Mouse (Mus musculus) urinary bladder, postnatal 14 days (tissue): Measurements from ENCODE around the gene Adprhl2.

Experiments used
- DNase-seq: peaks from one replicate; pipeline ENCODE4 v3.0.0; 2021; ENCODE audit warnings: low spot score

Adprhl2 gene

GRCm38 (mm10) chr4:126306058-126306457 lies 15.4 kb downstream of the Adprhl2 start:
- DNase-seq: no peak

- DNase-seq: no peak
Measured at GRCm38 (mm10) chr4:126305428-126305827, 16.1 kb downstream of the Adprhl2 start.

GRCm38 (mm10) chr4:126303877-126304276 lies 17.6 kb downstream of the Adprhl2 start:
- no peak for DNase-seq

DNA sequence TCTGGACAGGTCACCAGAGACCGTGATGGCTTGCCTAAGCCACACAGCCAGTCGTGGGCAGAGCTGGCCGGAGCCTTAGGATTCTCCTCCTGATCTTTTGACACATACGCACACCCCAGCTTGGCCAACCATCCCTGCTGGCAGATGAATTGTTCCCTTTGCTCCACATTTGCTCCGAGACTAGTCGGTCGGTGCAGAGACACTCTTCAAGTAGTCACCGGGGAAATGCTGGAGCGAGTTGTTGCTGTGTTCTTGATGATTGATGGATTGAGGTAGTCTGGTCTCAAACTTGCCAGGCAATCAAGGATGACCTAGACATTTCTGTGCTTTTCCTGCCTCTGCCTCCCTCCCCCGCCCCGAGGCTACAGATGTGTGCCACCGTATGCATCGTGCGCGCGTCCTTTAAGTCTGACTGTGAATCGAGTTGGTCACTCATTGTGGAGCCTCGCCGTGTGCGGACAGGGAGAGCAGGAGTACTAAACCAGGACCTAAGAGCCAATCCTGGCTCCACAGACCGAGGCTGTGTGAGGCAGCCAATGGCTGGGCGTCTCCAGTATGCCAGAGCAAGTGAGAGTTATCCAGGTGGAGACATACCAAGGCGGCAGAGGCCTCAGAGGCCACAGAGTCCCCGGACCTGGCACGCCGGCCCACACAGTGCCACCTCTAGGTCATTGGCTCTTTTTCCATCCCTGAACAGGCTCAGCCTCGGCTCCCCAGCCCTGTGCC lies 19.8 kb downstream of the Adprhl2 start:
- no peak for DNase-seq

GRCm38 (mm10) chr4:126300916-126301583 lies 20.5 kb downstream of the Adprhl2 start:
- no peak for DNase-seq

GRCm38 (mm10) chr4:126296617-126297101 lies 24.8 kb downstream of the Adprhl2 start:
- peak; percentile 74 for DNase-seq

DNA sequence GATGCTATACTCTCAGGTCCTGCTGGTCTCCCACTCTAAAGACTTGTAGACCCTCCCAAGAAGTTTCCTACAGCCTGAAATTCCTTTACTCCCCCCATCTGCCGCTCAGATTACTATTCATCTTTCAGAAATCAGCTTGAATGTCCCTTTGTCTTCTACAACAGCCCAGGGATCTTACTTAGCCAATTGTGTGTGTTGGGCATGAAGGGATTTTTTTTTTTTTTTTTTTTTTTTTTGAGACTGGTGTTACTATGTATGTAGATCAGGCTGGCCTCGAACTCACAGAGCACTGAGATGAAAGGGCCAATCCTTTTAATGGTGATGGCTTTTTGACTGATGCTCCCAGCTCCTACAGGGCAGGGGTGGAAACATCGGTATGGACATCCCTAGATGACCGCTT lies 25.6 kb downstream of the Adprhl2 start:
- no peak for DNase-seq

DNA sequence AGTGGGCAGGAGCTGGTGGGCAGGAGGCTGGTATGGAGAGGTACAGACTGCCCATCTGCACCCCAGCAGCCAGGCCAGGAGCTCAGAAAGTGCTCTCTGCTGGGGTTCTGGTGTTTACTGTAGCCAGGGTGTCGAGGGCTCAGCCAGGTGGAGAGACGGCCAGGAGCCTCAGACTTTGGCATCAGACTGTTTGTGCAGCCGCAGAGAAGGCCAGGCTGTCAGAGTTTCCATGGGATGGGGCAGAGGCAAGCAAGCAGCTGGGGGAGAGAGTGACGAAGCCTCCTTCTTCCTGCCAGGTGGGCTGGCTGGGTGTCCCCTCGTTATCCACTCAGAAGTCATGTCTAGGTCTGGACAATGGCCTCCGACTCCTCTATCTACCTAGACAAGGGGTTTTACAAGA lies 26.4 kb downstream of the Adprhl2 start:
- no peak for DNase-seq

- DNase-seq: no peak
Measured at GRCm38 (mm10) chr4:126291196-126291595, 30.3 kb downstream of the Adprhl2 start.

DNA sequence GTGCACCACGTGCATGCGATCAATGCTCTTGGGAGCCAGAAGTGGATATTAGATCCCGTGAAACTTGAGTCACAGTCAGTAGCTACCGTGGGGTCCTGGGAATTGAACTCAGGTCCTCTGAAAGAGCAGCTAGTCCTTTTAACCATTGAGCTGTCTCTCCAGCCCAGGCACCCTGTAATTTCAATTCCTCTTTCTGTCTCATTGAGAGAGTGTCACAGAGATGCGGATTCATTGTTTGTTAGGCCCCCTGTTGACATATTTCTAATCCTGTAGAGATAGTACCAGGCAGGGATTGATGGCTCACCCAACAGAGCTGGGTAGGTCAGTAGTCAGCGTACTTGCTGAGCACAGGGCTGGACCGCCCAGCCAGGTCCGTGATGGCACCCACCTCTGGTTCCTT lies 31.2 kb downstream of the Adprhl2 start:
- DNase-seq: no peak

- DNase-seq: no peak
Measured at GRCm38 (mm10) chr4:126288085-126288666, 33.3 kb downstream of the Adprhl2 start.

DNA sequence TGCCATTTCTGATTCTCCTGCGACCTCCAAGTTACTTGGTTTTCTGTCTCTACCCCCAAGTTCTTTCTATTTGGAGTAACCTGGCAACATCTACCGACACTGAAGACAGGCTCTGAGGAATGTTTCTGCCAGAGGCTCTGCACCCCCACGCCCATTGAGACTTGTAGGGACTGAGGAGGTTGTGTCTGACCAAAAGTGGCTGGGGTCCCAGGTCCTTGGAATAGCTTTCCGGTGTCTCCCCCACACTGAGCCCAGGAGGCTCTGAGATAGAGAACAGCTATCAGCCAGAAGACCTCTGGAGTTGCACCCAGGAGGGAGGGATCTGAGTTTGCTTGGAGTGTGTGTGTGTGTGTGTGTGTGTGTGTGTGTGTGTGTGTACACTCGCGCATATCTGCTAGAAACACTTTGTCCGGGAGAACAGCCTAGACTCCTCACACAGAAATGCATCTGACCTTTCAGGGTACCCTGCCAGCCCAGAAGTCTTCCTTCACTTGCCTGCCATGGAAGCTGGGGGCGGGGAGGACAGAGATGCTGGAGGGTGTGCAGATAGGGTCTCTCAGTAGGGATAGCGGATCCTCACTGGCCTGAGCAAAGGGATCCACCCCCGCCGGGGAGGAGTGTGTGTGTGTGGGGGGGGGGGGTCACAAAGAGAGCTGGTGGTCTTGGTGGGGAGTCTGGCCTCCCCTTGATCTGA lies 34.1 kb downstream of the Adprhl2 start:
- no peak for DNase-seq

DNA sequence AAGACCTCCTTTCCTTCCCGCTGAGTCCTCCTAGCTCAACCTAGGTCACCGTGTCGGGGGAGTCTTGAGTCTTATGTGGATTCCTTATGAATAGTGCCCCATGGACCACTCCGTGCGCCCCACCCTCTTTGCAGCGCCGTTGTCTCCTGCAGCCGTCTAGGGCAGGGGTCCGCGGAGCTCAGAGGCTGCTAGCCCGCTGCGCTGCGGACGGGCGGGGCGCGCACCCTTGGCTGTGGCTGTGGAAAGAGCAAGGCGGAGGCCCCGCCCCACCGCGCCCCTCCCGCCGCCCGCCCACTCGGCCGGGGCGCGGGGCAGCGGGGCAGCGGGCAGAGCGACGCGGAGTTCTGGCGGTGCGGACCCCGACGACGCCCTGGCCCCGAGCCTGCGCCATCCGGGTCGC lies 35.0 kb downstream of the Adprhl2 start, which contains the start of gene Col8a2:
TSS of gene Col8a2 (plus strand) at position 302 of the 400 bp plus-strand sequence.
- peak; percentile 42 for DNase-seq

DNA sequence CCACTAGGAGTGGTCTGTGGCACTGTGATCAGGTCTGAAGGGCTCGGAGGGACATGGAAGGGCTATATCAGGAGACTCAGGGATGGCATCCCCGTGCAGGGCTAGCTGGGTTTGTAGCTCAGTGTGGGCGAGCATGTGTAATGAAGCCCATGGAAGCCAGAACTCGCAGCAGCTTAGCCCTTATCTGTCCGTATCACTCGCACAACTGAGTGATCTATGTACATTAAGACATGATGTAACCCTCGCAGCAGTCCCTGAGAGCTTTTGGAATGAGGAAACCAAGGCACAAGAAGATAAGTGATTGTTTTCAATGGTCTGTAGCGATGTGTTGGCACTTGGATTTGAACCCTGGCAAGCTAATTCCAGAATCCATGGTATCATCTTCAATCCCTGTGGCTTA lies 37.9 kb downstream of the Adprhl2 start:
- no peak for DNase-seq

DNA sequence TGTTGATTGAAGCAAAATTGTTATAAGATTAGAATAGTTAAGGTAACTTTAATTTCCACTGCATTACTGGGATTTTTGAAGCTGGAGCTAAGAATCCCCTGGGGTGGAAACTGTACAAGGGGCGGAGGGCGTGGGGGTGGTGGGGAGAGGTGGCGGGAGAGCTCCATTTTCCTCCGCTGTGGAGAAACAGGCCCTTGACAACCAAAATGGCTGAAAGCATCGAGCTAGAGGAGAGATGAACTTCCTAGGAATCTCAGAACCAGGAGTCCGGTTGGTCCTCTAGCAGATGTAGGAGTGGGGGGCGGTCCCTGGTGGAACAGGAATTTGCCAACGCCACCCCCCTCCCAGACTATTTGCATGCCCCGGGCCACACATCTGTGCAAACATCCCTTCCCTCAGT lies 39.8 kb downstream of the Adprhl2 start:
- DNase-seq: no peak

GRCm38 (mm10) chr4:126278961-126279360 lies 42.5 kb downstream of the Adprhl2 start:
- no peak for DNase-seq

GRCm38 (mm10) chr4:126278565-126278915 lies 43.0 kb downstream of the Adprhl2 start:
- DNase-seq: no peak

DNA sequence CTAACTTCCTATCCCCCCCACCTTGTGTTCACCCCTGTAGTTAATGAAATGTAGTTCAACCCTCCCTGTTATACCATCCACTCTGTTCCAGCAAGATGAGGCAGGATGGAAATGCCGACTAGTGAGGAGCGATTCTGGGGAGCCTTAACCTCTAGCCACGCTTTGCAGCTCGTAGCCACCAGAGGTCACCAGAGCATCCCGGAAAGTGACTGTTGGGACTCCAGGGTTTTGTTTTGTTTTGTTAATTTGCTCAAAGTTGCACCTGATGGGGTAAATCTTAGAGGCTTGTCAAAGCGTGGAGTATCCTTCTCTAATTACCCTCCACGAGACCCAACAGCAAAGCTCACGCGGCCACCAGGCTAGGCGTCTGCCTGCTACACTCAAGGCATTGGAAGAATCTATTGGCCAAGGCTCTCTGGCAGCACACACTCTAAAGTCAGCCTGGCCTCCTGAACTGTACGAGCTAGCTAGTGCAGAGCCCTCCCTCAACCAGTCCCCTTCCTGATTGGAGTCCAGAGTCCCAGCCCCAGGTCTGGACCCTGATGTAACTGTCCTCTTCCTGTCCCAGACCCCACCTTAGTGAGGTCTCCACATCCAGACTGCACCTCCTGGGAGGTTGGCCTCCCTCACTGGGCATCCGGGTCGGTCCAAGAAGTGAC lies 43.5 kb downstream of the Adprhl2 start:
- peak; percentile 63 for DNase-seq

GRCm38 (mm10) chr4:126275681-126276131 lies 45.8 kb downstream of the Adprhl2 start:
- no peak for DNase-seq

GRCm38 (mm10) chr4:126275081-126275480 lies 46.4 kb downstream of the Adprhl2 start:
- DNase-seq: no peak

DNA sequence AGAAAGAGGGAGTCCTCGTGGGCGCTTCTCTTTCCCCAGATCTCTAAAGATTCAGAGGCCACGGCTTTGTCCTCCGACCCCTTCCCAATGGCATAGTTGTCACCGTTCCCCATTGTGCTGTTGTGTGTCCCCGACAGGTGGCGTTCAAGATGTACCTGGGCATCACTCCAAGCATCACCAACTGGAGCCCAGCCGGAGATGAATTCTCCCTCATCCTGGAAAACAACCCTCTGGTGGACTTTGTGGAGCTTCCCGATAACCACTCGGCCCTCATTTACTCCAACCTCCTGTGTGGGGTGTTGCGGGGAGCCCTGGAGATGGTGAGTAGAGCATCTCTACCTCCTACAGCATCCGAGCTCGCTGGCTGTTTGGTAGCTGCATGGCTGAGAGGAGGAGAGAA lies 47.8 kb downstream of the Adprhl2 start:
- no peak for DNase-seq

DNA sequence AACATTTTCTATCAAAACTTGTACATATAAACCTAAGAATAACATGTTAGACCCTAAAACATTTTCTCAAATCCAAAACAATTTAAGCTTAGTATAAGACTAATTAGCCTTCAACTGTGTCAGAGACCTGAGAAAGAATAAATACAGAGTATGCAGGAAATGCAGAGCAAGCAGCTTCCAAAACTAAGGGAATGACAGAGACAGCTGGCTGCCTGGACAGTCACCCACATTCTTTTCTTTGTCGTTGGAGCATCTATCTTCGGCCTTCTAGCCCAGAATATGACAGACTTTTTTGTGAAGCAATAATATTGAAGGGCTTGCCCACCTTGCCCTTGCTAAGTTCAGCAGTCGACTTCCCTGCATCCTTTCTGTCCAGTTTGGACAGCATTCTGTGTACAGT lies 52.2 kb downstream of the Adprhl2 start:
- no peak for DNase-seq
